Comparison of ENCODE assay signal across 9 mouse cellular contexts in the genomic region with DNA sequence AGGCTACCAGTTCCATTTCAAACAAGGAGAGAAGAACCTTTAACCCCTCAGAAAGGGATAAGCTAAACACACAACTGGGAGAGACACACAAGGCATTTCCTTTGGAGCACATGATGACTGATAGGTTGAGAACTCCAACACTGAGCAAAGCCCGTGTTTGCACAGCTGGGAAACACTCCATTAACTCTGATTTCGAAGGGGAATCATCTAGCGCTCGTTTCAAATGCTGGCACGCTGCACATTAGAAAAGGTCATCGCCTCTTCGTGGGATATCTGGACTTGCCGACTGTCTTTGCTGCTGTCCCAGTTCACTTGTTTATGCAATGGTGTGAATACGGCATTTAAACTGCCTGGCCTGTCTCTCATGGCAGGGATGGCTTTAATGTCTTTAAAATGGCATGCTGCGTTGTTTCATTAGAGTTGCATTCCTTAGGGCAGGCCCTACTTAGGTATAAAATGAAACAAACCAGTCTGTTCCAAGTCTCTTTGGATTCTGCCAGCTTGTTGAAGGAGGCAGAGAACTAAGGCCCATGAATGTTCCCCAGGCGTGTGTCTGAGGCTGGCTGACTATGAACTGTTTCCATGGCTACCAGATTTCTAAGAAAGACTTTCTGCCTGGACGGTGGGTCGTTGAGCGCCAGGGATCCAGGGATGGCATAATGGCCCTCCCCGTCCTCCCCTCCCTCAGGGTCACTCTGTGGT.
DNase-seq lines count a peak whose midpoint lies in the region; ATAC-seq and TF ChIP-seq lines count a peak whose summit lies in the region.
"Had no signal": no experiment of that assay in that cellular context is flagged by ENCODE, and none has a peak within 500 bp of the region (broad histone marks: within the 10 kb centered on the region; RNA-seq: fewer than 3 reads in every experiment).

No protein-coding gene starts in this region.

- WGBS in liver, adult 2 months, result 42% methylated on average over 15 of the region's 15 CpGs
- WGBS in liver, embryonic 12.5 days (ENCODE audit: insufficient replicate concordance), result 71% methylated on average over 15 of the region's 15 CpGs
- WGBS in neural tube, embryonic 13.5 days, result 7% methylated on average over 15 of the region's 15 CpGs
- 37% methylated on average over 15 of the region's 15 CpGs for WGBS in intestine, postnatal 0 days

- intact Hi-C loops in left cerebral cortex, postnatal 10 days (cut with DNase I), result no loop called here

- no peak for ATAC-seq in liver, embryonic 12.5 days
- peak; percentile 93 for ATAC-seq in neural tube, embryonic 13.5 days (ENCODE audit: low read depth)
- ATAC-seq in granulocyte monocyte progenitor cell, adult 5-6 weeks (replicated peaks; ENCODE audit: poor library complexity, severe bottlenecking), result no peak
- no peak for ATAC-seq in intestine, postnatal 0 days

- no peak overlapping the region for H3K4me3 ChIP-seq in liver, adult 2 months (ENCODE audit: insufficient read depth, low read depth, low read length)
- H3K4me3 ChIP-seq in liver, embryonic 12.5 days, result no peak overlapping the region
- no peak overlapping the region for H3K4me3 ChIP-seq in neural tube, embryonic 13.5 days
- H3K4me3 ChIP-seq in intestine, postnatal 0 days (ENCODE audit: low read depth, low read length), result no peak overlapping the region

- no peak overlapping the region for H3K27ac ChIP-seq in liver, adult 2 months (replicated peaks; ENCODE audit: insufficient read depth, low read depth, low read length)
- H3K27ac ChIP-seq in liver, embryonic 12.5 days, result no peak overlapping the region
- peak overlapping the region; percentile 53 for H3K27ac ChIP-seq in neural tube, embryonic 13.5 days (replicated peaks)
- H3K27ac ChIP-seq in intestine, postnatal 0 days (ENCODE audit: low read depth, low read length), result no peak overlapping the region
- H3K27ac ChIP-seq: macrophage had no signal

- peak; percentile 48 for DNase-seq in liver, adult 2 months (ENCODE audit: extremely low read depth, low read depth, low spot score)
- peak; percentile 17 to 22 for DNase-seq in frontal cortex, postnatal 36 days (ENCODE audit: low spot score in 2 of 2)
- DNase-seq in left cerebral cortex, postnatal 10 days (ENCODE audit: extremely low spot score in 1 of 2, low spot score in 2 of 2), result peak; percentile 26 to 65
- no peak for DNase-seq in spleen, postnatal 4 days (ENCODE audit: low spot score in 2 of 2)

- H3K4me2 ChIP-seq in liver, embryonic 12.5 days, result no peak overlapping the region
- H3K4me2 ChIP-seq in neural tube, embryonic 13.5 days, result peak overlapping the region; percentile 14; the same call in 1 of the 2 replicates
- no peak overlapping the region for H3K4me2 ChIP-seq in intestine, postnatal 0 days (replicated peaks; ENCODE audit: low read depth)

- TF ChIP-seq CTCF in liver, adult 2 months (IDR thresholded peaks at IDR 0.05; ENCODE audit: low read depth, low read length), result no peak
- no peak for TF ChIP-seq CTCF in intestine, postnatal 0 days (IDR thresholded peaks at IDR 0.05; ENCODE audit: low read depth)

- no peaks in the 10 kb centered on the region for H3K79me2 ChIP-seq in liver, adult 2 months (ENCODE audit: control insufficient read depth, insufficient read depth, low read length)

- no peaks in the 10 kb centered on the region for H3K27me3 ChIP-seq in liver, adult 2 months (ENCODE audit: control insufficient read depth, insufficient read depth, low read length)
- H3K27me3 ChIP-seq in liver, embryonic 12.5 days (replicated peaks), result no peaks in the 10 kb centered on the region
- peaks cover 8% of the 10 kb centered on the region for H3K27me3 ChIP-seq in neural tube, embryonic 13.5 days
- no peaks in the 10 kb centered on the region for H3K27me3 ChIP-seq in intestine, postnatal 0 days (replicated peaks; ENCODE audit: control insufficient read depth, insufficient read depth, low read length)

- TF ChIP-seq POLR2A in liver, adult 2 months (IDR thresholded peaks at IDR 0.05; ENCODE audit: extremely low read depth, insufficient read depth, low read length), result no peak

- peaks cover 3% of the 10 kb centered on the region; the same call in 1 of the 2 replicates for H3K4me1 ChIP-seq in liver, adult 2 months (ENCODE audit: control insufficient read depth, insufficient read depth, low read length)
- no peaks in the 10 kb centered on the region for H3K4me1 ChIP-seq in liver, embryonic 12.5 days
- H3K4me1 ChIP-seq in neural tube, embryonic 13.5 days (replicated peaks), result peaks cover 16% of the 10 kb centered on the region
- no peaks in the 10 kb centered on the region for H3K4me1 ChIP-seq in intestine, postnatal 0 days (replicated peaks; ENCODE audit: control insufficient read depth, insufficient read depth, low read length)

- no peak overlapping the region for H3K9ac ChIP-seq in liver, adult 2 months (ENCODE audit: low read depth, low read length)
- no peak overlapping the region for H3K9ac ChIP-seq in liver, embryonic 12.5 days
- H3K9ac ChIP-seq in neural tube, embryonic 13.5 days, result no peak overlapping the region
- H3K9ac ChIP-seq in intestine, postnatal 0 days (ENCODE audit: low read depth, low read length), result no peak overlapping the region

- no peaks in the 10 kb centered on the region for H3K9me3 ChIP-seq in liver, embryonic 12.5 days (replicated peaks)
- H3K9me3 ChIP-seq in neural tube, embryonic 13.5 days, result no peaks in the 10 kb centered on the region
- no peaks in the 10 kb centered on the region for H3K9me3 ChIP-seq in intestine, postnatal 0 days (ENCODE audit: control insufficient read depth)

- H3K36me3 ChIP-seq in liver, adult 2 months (ENCODE audit: control insufficient read depth, insufficient read depth, low read length), result no peaks in the 10 kb centered on the region
- H3K36me3 ChIP-seq in liver, embryonic 12.5 days, result no peaks in the 10 kb centered on the region
- H3K36me3 ChIP-seq in neural tube, embryonic 13.5 days, result no peaks in the 10 kb centered on the region
- H3K36me3 ChIP-seq in intestine, postnatal 0 days (ENCODE audit: control insufficient read depth, insufficient read depth), result no peaks in the 10 kb centered on the region

Comparison
In these comparisons a context has a peak if more than half of its experiments do, and no peak if none do; other contexts are left out.
1. DNase-seq: peak in liver, adult 2 months (single experiment), frontal cortex, postnatal 36 days (2 of 2) and left cerebral cortex, postnatal 10 days (2 of 2); none in spleen, postnatal 4 days (0 of 2).